Mouse (Mus musculus) limb, embryonic 10.5 days (tissue): ENCODE results near the gene Kcnb1. TPM values are rescaled to one million over a fixed set of nuclear protein-coding genes. Genes with fewer than 3 reads are reported as not detected.

Source experiments
- DNase-seq: peaks from one replicate; pipeline ENCODE4 v3.0.0-alpha.2; 2017; ENCODE audit warnings: low spot score
- H3K27ac ChIP-seq: fragments of 300-500 bp; sonication (generic); 2 replicates; pipeline ENCODE4 v1.5.1; 2016; ENCODE audit warnings: mild to moderate bottlenecking
- H3K27me3 ChIP-seq: fragments of 300-500 bp; sonication (generic); 2 replicates; pipeline ENCODE4 v1.6.1; 2016; ENCODE audit warnings: low read depth, mild to moderate bottlenecking; ENCODE audit not compliant: poor library complexity, severe bottlenecking
- H3K36me3 ChIP-seq: fragments of 300-500 bp; sonication (generic); 2 replicates; pipeline ENCODE4 v1.6.1; 2016; ENCODE audit warnings: mild to moderate bottlenecking, moderate library complexity
- H3K4me1 ChIP-seq: fragments of 300-500 bp; sonication (generic); 2 replicates; pipeline ENCODE4 v1.6.1; 2016
- H3K4me3 ChIP-seq: fragments of 300-500 bp; sonication (generic); 2 replicates; pipeline ENCODE4 v1.5.1; 2016; ENCODE audit warnings: mild to moderate bottlenecking, moderate library complexity
- H3K9me3 ChIP-seq: fragments of 300-500 bp; sonication (generic); replicated peaks from 2 replicates; pipeline ENCODE4 v1.6.1; 2016; ENCODE audit warnings: mild to moderate bottlenecking
- WGBS: fragments of 180-500 bp; shearing (Covaris S2); methylation state at CpG from one replicate; pipeline ENCODE4 v1.1.7; 2016; 5-methylcytosine and 5-hydroxymethylcytosine counted together
- polyA plus RNA-seq: library from polyadenylated mRNA; unstranded; fragments of >200 nt; fragmentation: Nextera tagmentation; extraction: Ambion mirVana; gene quantifications from 2 replicates; pipeline ENCODE4 v1.2.1, GENCODE M21; 2016

The Kcnb1 gene
- polyA plus RNA-seq, 1 experiment from 2014 or later, result 0.14 TPM

DNA sequence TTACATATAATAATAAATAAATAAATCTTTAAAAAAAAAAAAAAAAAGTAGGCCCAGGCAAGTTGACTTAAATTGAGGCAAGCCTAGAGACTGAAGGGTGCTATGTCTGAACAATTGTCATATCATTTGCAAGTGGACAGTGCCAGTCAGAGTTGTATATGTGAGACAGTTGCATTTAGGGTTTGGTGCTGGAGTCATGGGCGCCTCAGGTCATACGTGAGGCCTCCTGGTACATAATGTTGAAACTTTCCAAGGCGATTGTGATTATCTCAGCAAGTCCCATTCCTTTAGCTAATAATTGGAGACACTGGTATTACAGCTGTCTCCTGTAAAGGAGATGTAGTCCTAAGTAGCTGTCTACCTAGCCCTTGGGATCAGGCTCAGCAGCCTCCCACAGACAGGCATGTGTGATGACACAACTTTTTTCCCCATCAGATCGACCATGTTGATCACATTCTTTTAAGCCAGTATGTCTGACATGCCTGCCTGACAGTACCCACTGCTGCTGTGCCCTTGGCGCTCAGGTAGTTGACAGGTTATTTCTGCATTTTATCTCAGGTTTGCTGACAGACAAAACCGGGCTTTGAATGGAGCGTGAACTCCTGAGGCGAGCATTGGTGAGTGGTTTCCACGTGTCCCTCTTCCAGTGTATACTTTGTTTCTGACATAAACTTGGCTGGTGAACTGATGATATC lies 125.2 kb downstream of the Kcnb1 start:
- WGBS, result 32% methylated on average over 9 of the region's 9 CpGs
- H3K9me3 ChIP-seq, result no peaks in the 10 kb centered on the region
- peaks cover 36% of the 10 kb centered on the region for H3K36me3 ChIP-seq
- H3K27ac ChIP-seq, result peak overlapping the region; percentile 99
- DNase-seq, result no peak
- H3K4me3 ChIP-seq, result peak overlapping the region; percentile 68
- H3K4me1 ChIP-seq, result peaks cover 28% of the 10 kb centered on the region
- H3K27me3 ChIP-seq, result no peaks in the 10 kb centered on the region

- Histone ChIP-seq H3K4me3 (peak overlapping the region; percentile 68), H3K36me3 (peaks cover 41% of the 10 kb centered on the region), H3K4me1 (peaks cover 31% of the 10 kb centered on the region), H3K27ac (peak overlapping the region; percentile 99), H3K27me3 (no peaks in the 10 kb centered on the region), H3K9me3 (no peaks in the 10 kb centered on the region)
- WGBS, result under 1% methylated on average over 7 of the region's 7 CpGs
- no peak for DNase-seq
These were observed 126.0 kb downstream of the Kcnb1 start for GRCm38 (mm10) chr2:167063906-167064496.

DNA sequence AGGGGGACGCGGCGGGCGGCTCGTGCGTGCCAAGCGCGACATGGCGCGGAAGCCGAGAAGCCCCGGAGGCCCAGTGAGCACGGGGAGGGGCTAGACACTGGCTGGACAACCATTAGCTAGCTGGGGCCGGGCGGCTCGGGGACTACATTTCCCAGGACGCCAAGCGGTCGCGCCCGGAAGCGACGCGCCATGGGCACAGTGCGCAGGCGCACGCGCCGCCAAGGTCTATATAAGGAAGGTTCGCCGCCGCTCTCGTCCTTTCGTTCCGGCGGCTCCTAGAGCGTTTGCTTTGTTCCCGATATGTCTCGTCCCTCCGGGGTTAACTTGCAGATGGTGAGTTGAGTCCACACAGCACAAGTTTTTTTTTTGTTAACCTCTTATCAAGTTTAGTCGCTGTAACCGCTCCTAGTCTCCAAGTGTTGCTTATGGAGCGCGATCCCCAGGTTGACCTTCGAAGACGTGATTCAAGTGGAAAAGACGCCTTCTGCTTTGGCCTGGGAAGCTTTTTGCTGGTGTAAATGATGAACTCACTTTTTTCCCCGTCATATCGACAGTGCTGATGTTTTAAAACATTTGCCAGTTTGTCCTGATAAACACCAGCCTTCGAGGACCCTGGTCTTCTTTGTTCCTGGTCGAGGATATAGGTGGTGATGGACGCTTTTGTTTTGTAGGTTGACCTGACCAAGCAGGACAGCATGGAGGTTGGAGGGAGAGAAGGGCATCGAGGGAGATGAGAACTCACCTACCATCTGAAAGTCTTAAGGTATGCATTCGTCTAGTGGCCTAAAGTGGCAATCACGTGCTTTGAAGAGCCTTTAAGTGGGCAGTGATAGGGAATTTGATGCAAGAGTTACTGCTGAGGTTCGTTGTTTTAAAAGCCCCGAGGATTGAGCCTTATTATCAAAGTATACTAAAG lies 126.7 kb downstream of the Kcnb1 start, which contains the start of gene Znfx1:
Znfx1 (minus strand) TSS at position 51 of the 916 bp plus-strand sequence.
- peak; percentile 99 for DNase-seq
- Histone ChIP-seq H3K36me3 (peaks cover 41% of the 10 kb centered on the region), H3K4me3 (peak within 1 kb of the TSS; percentile 68), H3K9me3 (no peaks in the 10 kb centered on the region), H3K4me1 (peaks cover 34% of the 10 kb centered on the region), H3K27ac (peak within 1 kb of the TSS; percentile 99), H3K27me3 (no peaks in the 10 kb centered on the region)
- WGBS, result under 1% methylated on average over 56 of the region's 57 CpGs

GRCm38 (mm10) chr2:167062497-167062911 lies 127.5 kb downstream of the Kcnb1 start:
- DNase-seq, result peak; percentile 88
- peaks cover 45% of the 10 kb centered on the region for H3K36me3 ChIP-seq
- H3K4me3 ChIP-seq, result peak overlapping the region; percentile 68
- peak overlapping the region; percentile 99 for H3K27ac ChIP-seq
- H3K27me3 ChIP-seq, result no peaks in the 10 kb centered on the region
- H3K9me3 ChIP-seq, result no peaks in the 10 kb centered on the region
- under 1% methylated on average over 59 of the region's 60 CpGs for WGBS
- H3K4me1 ChIP-seq, result peaks cover 35% of the 10 kb centered on the region

DNA sequence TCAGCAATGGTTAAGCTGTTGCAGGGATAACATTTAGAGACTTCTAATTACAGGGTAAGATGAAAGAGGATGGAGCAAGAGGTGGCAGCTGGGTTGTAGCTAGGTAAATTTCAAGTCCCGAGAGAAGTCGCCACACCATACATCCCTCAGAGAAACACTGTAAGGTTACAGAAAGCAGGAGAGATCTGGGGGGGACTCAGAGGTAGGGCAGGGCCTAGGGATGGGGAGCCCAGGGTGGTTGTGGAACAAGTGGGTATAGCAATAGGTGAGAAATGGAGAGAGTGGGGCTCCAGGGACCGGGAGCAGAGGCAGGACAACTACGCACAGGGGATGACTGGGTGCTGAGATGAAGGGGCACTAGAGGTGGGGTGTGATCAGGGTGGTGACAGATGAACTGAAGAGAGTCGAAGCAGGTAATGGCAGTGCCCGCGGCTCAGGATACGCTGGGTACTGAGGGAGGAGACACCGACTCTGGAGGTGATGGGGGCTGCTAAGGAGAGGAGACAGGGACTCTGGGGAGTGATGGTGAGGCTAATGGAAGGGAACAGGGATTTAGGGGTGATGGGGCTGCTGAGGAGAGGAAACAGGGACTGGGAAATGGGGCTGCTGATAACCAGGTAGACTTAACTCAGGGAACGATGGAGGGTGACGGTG lies 128.4 kb downstream of the Kcnb1 start:
- WGBS, result 20% methylated on average over 11 of the region's 11 CpGs
- H3K36me3 ChIP-seq, result peaks cover 50% of the 10 kb centered on the region
- H3K27ac ChIP-seq, result peak overlapping the region; percentile 99; the same call in 1 of the 2 replicates
- H3K4me1 ChIP-seq, result peaks cover 35% of the 10 kb centered on the region
- no peaks in the 10 kb centered on the region for H3K27me3 ChIP-seq
- peak overlapping the region; percentile 68 for H3K4me3 ChIP-seq
- DNase-seq, result no peak
- H3K9me3 ChIP-seq, result no peaks in the 10 kb centered on the region

DNA sequence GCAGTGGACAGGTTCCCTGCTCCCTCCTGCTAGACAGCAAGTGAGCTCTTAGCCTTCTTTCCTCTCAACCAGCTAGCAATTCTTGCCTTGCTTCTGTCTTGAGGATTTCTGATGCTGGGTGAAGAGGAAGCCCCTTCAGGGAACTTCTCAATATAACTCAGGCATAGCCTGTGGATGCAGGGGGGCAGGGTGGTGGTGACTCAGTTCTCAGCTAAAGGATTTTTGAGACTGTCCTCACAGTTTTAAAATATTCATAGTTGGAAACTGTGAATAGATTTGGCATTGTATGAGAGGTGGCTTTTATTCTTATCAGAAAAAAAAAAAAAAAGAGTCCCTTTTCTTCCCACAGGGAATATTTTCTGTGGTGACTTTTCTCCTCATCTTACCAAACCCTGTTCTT lies 129.2 kb downstream of the Kcnb1 start:
- Histone ChIP-seq H3K27me3 (no peaks in the 10 kb centered on the region), H3K27ac (no peak overlapping the region), H3K4me3 (no peak overlapping the region; the same call in 1 of the 2 replicates), H3K9me3 (no peaks in the 10 kb centered on the region), H3K36me3 (peaks cover 50% of the 10 kb centered on the region), H3K4me1 (peaks cover 35% of the 10 kb centered on the region)
- DNase-seq, result no peak

DNA sequence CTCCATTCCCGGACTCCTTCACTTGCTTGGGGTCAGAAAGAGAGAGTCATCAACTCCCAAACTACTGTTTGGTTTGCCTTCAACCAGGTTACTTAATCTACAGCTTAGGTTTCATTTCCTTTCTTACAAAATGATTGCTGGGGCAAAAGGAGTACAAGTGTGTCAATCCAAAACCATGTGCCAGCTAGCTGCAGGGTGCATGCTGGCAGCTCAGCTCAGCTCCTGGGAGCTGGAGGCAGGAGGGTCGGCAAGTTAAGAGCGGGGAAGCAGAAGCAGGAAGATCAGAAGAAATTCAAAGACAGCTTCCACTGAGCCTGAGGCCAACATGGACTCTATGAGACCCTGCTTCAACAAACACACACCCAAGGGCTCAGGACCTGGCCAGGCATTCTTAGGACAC lies 129.6 kb downstream of the Kcnb1 start:
- peaks cover 50% of the 10 kb centered on the region for H3K36me3 ChIP-seq
- no peaks in the 10 kb centered on the region for H3K9me3 ChIP-seq
- no peak overlapping the region for H3K27ac ChIP-seq
- no peak overlapping the region; the same call in 1 of the 2 replicates for H3K4me3 ChIP-seq
- DNase-seq, result no peak
- WGBS, result 78% methylated on average over 3 of the region's 3 CpGs
- H3K4me1 ChIP-seq, result peaks cover 33% of the 10 kb centered on the region
- no peaks in the 10 kb centered on the region for H3K27me3 ChIP-seq

- DNase-seq, result no peak
- peaks cover 50% of the 10 kb centered on the region for H3K36me3 ChIP-seq
- 70% methylated on average over 12 of the region's 12 CpGs for WGBS
- no peak overlapping the region for H3K4me3 ChIP-seq
- H3K27ac ChIP-seq, result no peak overlapping the region
- H3K27me3 ChIP-seq, result no peaks in the 10 kb centered on the region
- H3K9me3 ChIP-seq, result no peaks in the 10 kb centered on the region
- H3K4me1 ChIP-seq, result peaks cover 29% of the 10 kb centered on the region
These were observed 130.0 kb downstream of the Kcnb1 start for GRCm38 (mm10) chr2:167059960-167060359.

DNA sequence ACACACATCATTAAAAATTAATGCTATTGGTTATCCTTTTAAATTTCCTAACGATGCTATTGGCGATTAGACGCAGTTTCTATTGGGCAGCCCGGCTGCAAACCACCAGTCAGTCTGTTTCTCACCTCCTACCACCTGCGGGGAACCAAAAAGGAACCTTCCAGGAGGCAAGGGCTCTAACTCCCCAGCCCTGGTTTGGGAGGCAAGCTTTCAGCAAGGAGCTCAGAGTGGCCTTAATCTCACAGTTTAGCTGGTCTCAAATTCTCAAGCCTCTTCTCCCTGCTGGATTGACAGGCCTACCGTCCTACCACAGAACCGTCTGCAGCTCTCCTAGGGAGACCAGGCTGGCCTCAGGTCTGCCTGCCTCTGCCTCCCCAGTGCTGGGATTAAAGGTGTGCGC lies 130.4 kb downstream of the Kcnb1 start:
- Histone ChIP-seq H3K4me3 (no peak overlapping the region), H3K27ac (no peak overlapping the region), H3K9me3 (no peaks in the 10 kb centered on the region), H3K4me1 (peaks cover 25% of the 10 kb centered on the region), H3K27me3 (no peaks in the 10 kb centered on the region), H3K36me3 (peaks cover 50% of the 10 kb centered on the region)
- DNase-seq, result no peak
- WGBS, result 57% methylated on average over 8 of the region's 8 CpGs

- peaks cover 25% of the 10 kb centered on the region for H3K4me1 ChIP-seq
- H3K27me3 ChIP-seq, result no peaks in the 10 kb centered on the region
- H3K9me3 ChIP-seq, result no peaks in the 10 kb centered on the region
- no peak overlapping the region for H3K4me3 ChIP-seq
- 57% methylated on average over 3 of the region's 3 CpGs for WGBS
- no peak for DNase-seq
- H3K27ac ChIP-seq, result no peak overlapping the region
- H3K36me3 ChIP-seq, result peaks cover 50% of the 10 kb centered on the region
These were observed 131.1 kb downstream of the Kcnb1 start for GRCm38 (mm10) chr2:167058814-167059387.

- no peak overlapping the region for H3K27ac ChIP-seq
- no peak overlapping the region for H3K4me3 ChIP-seq
- no peaks in the 10 kb centered on the region for H3K27me3 ChIP-seq
- peaks cover 25% of the 10 kb centered on the region for H3K4me1 ChIP-seq
- 70% methylated on average over 3 of the region's 3 CpGs for WGBS
- H3K9me3 ChIP-seq, result no peaks in the 10 kb centered on the region
- peaks cover 51% of the 10 kb centered on the region for H3K36me3 ChIP-seq
- DNase-seq, result no peak
These were observed 131.8 kb downstream of the Kcnb1 start for GRCm38 (mm10) chr2:167058201-167058600.

GRCm38 (mm10) chr2:167056942-167057323 lies 133.0 kb downstream of the Kcnb1 start:
- Histone ChIP-seq H3K27me3 (no peaks in the 10 kb centered on the region), H3K36me3 (peaks cover 59% of the 10 kb centered on the region), H3K9me3 (no peaks in the 10 kb centered on the region), H3K4me1 (peaks cover 23% of the 10 kb centered on the region), H3K27ac (no peak overlapping the region), H3K4me3 (no peak overlapping the region)
- WGBS, result 91% methylated on average over 5 of the region's 5 CpGs
- no peak for DNase-seq
